Mouse (Mus musculus) myocyte (in vitro differentiated cells): ENCODE measurements around the gene Fhit. TPM values are rescaled to one million over a fixed set of nuclear protein-coding genes. Genes with fewer than 3 reads are reported as not detected.

ENCODE experiments used
- H3K27me3 ChIP-seq: one replicate; pipeline ENCODE4 v1.6.1; 2011; ENCODE audit not compliant: control insufficient read depth, insufficient read depth, insufficient read length
- H3K36me3 ChIP-seq: one replicate; pipeline ENCODE4 v1.6.1; 2011; ENCODE audit not compliant: control insufficient read depth, insufficient read depth
- H3K4me2 ChIP-seq: one replicate; pipeline ENCODE4 v1.6.1; 2011; ENCODE audit warnings: low read depth, control low read depth
- H3K4me3 ChIP-seq: one replicate; pipeline ENCODE4 v1.5.1; 2011; ENCODE audit warnings: mild to moderate bottlenecking, control low read depth, moderate library complexity
- H3K79me2 ChIP-seq: one replicate; pipeline ENCODE4 v1.6.1; 2011; ENCODE audit not compliant: control insufficient read depth, insufficient read depth
- H3ac ChIP-seq: one replicate; pipeline ENCODE4 v1.6.1; 2011; ENCODE audit not compliant: control insufficient read depth, insufficient read length
- CEBPB ChIP-seq: IDR thresholded peaks from 2 replicates; pipeline ENCODE4 v1.6.1; 2011; ENCODE audit warnings: mild to moderate bottlenecking, moderate library complexity; ENCODE audit not compliant: poor library complexity, insufficient read depth, severe bottlenecking
- E2F4 ChIP-seq: IDR thresholded peaks from one replicate; pipeline ENCODE4 v1.6.1; 2011; ENCODE audit warnings: mild to moderate bottlenecking, control low read depth, moderate library complexity; ENCODE audit not compliant: insufficient read depth
- MAX ChIP-seq: IDR thresholded peaks from one replicate; pipeline ENCODE4 v1.6.1; 2011; ENCODE audit warnings: low read depth, mild to moderate bottlenecking, control low read depth
- MYOD1 ChIP-seq, 3 experiments: IDR thresholded peaks; one replicate each; pipeline ENCODE4 v1.6.1; 2011; ENCODE audit warnings: control low read depth in 2 of 3, low read depth in 2 of 3, mild to moderate bottlenecking in 2 of 3, moderate library complexity in 1 of 3; ENCODE audit not compliant: insufficient read length in 2 of 3, control insufficient read depth in 1 of 3
- MYOG ChIP-seq, 3 experiments: IDR thresholded peaks; one replicate each; pipeline ENCODE4 v1.6.1; 2011; ENCODE audit warnings: control low read depth in 2 of 3, low read depth in 2 of 3, mild to moderate bottlenecking in 2 of 3; ENCODE audit not compliant: insufficient read length in 2 of 3, control insufficient read depth in 1 of 3, insufficient read depth in 1 of 3
- POLR2A ChIP-seq: IDR thresholded peaks from one replicate; pipeline ENCODE4 v1.6.1; 2011; ENCODE audit warnings: low read depth, mild to moderate bottlenecking, control low read depth, moderate library complexity; ENCODE audit not compliant: insufficient read length
- POLR2AphosphoS2 ChIP-seq: IDR thresholded peaks from one replicate; pipeline ENCODE4 v1.6.1; 2011; ENCODE audit warnings: low read depth, control low read depth; ENCODE audit not compliant: insufficient read length
- REST ChIP-seq: IDR thresholded peaks from one replicate; pipeline ENCODE4 v1.6.1; 2011; ENCODE audit warnings: mild to moderate bottlenecking, control low read depth, moderate library complexity; ENCODE audit not compliant: insufficient read depth, insufficient read length
- SRF ChIP-seq: IDR thresholded peaks from one replicate; pipeline ENCODE4 v1.6.1; 2011; ENCODE audit warnings: low read depth; ENCODE audit not compliant: control insufficient read depth, insufficient read length
- TCF12 ChIP-seq: IDR thresholded peaks from one replicate; pipeline ENCODE4 v1.6.1; 2011; ENCODE audit warnings: mild to moderate bottlenecking, control low read depth; ENCODE audit not compliant: poor library complexity, insufficient read depth, severe bottlenecking
- TCF3 ChIP-seq: IDR thresholded peaks from one replicate; pipeline ENCODE4 v1.6.1; 2011; ENCODE audit warnings: low read depth, control low read depth; ENCODE audit not compliant: insufficient read length
- USF1 ChIP-seq: IDR thresholded peaks from one replicate; pipeline ENCODE4 v1.6.1; 2011; ENCODE audit warnings: low read depth, mild to moderate bottlenecking, control low read depth, moderate library complexity
- polyA plus RNA-seq: library from polyadenylated mRNA; unstranded; fragments of >200 nt; fragmentation: generic; extraction: Trizol; gene quantifications from one replicate; pipeline ENCODE4 v1.2.1, GENCODE M21; 2012; ENCODE audit warnings: missing spikeins

The Fhit gene
- polyA plus RNA-seq, 1 experiment: not detected

- H3ac ChIP-seq: no peak overlapping the region
- H3K36me3 ChIP-seq: no peaks in the 10 kb centered on the region
- no peaks in the 10 kb centered on the region for H3K79me2 ChIP-seq
- H3K4me2 ChIP-seq: no peak overlapping the region
- no peaks in the 10 kb centered on the region for H3K27me3 ChIP-seq
- TF ChIP-seq REST (no peak), TCF12 (no peak)
- H3K4me3 ChIP-seq: no peak overlapping the region
Measured at GRCm38 (mm10) chr14:10035270-10035669, 1126.6 kb downstream of the Fhit start.

- H3ac ChIP-seq: no peak overlapping the region
- no peak overlapping the region for H3K4me3 ChIP-seq
- TF ChIP-seq TCF12 (no peak), CEBPB (no peak), POLR2A (no peak), MAX (no peak)
- no peak overlapping the region for H3K4me2 ChIP-seq
- H3K27me3 ChIP-seq: no peaks in the 10 kb centered on the region
- no peaks in the 10 kb centered on the region for H3K79me2 ChIP-seq
- H3K36me3 ChIP-seq: no peaks in the 10 kb centered on the region
Measured at GRCm38 (mm10) chr14:10023382-10023781, 1138.5 kb downstream of the Fhit start.

GRCm38 (mm10) chr14:10022304-10022703, 1139.5 kb downstream of the Fhit start:
- no peak overlapping the region for H3K4me2 ChIP-seq
- no peaks in the 10 kb centered on the region for H3K36me3 ChIP-seq
- no peaks in the 10 kb centered on the region for H3K79me2 ChIP-seq
- H3ac ChIP-seq: no peak overlapping the region
- no peaks in the 10 kb centered on the region for H3K27me3 ChIP-seq
- no peak overlapping the region for H3K4me3 ChIP-seq
- TF ChIP-seq SRF (no peak), CEBPB (no peak), USF1 (no peak), MYOD1 (IDR thresholded peaks at IDR 0.05; ENCODE audit: control insufficient read depth in 1 of 3, insufficient read length in 2 of 3, low read depth in 2 of 3) (no peak), POLR2AphosphoS2 (no peak), MAX (no peak), TCF12 (no peak), REST (no peak), MYOG (IDR thresholded peaks at IDR 0.05; ENCODE audit: control insufficient read depth in 1 of 3, insufficient read depth in 1 of 3, insufficient read length in 2 of 3, low read depth in 2 of 3) (no peak), POLR2A (no peak), E2F4 (no peak), TCF3 (no peak)

- no peak overlapping the region for H3K4me2 ChIP-seq
- TF ChIP-seq MAX (no peak), MYOG (IDR thresholded peaks at IDR 0.05; ENCODE audit: control insufficient read depth in 1 of 3, insufficient read depth in 1 of 3, insufficient read length in 2 of 3, low read depth in 2 of 3) (no peak), SRF (no peak), TCF3 (no peak), POLR2AphosphoS2 (no peak), TCF12 (no peak), REST (no peak), MYOD1 (IDR thresholded peaks at IDR 0.05; ENCODE audit: control insufficient read depth in 1 of 3, insufficient read length in 2 of 3, low read depth in 2 of 3) (no peak), POLR2A (no peak), USF1 (no peak), E2F4 (no peak)
- H3ac ChIP-seq: no peak overlapping the region
- no peaks in the 10 kb centered on the region for H3K27me3 ChIP-seq
- no peaks in the 10 kb centered on the region for H3K36me3 ChIP-seq
- no peak overlapping the region for H3K4me3 ChIP-seq
- no peaks in the 10 kb centered on the region for H3K79me2 ChIP-seq
Measured at GRCm38 (mm10) chr14:10020400-10021140, 1141.3 kb downstream of the Fhit start.

GRCm38 (mm10) chr14:10013817-10014266, 1148.0 kb downstream of the Fhit start:
- TF ChIP-seq TCF3 (no peak), TCF12 (no peak), POLR2AphosphoS2 (no peak), E2F4 (no peak)
- no peaks in the 10 kb centered on the region for H3K27me3 ChIP-seq
- H3ac ChIP-seq: no peak overlapping the region
- no peak overlapping the region for H3K4me2 ChIP-seq
- no peaks in the 10 kb centered on the region for H3K79me2 ChIP-seq
- H3K4me3 ChIP-seq: no peak overlapping the region
- H3K36me3 ChIP-seq: no peaks in the 10 kb centered on the region
